Mouse (Mus musculus) frontal cortex, postnatal 25 days (tissue): ENCODE measurements around the gene Rims1.

Experiments
- DNase-seq, 2 experiments: peaks; one replicate each; pipeline ENCODE4 v3.0.0; 2022; ENCODE audit warnings: low spot score in 2 of 2

Rims1 gene

DNA sequence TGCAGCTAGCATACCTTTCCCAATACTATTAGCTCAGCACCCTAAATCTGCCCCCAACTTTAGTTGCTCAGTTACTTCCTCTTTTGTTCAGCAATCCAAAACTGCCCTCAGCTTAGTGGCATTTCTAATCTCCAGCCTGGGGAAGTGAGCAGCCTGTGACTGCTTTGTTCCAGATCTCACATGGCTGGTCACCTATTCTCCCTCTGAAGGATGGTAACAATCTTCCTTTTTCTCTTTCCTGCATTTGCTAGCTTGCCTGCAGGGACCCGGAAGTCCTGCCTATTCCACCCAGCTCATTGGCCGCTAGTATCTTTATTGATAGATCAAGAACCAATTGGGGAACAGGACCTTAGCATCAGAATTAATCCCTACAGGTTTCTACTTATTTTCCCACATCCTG is 551.5 kb downstream of the Rims1 start:
- no peak for DNase-seq

DNA sequence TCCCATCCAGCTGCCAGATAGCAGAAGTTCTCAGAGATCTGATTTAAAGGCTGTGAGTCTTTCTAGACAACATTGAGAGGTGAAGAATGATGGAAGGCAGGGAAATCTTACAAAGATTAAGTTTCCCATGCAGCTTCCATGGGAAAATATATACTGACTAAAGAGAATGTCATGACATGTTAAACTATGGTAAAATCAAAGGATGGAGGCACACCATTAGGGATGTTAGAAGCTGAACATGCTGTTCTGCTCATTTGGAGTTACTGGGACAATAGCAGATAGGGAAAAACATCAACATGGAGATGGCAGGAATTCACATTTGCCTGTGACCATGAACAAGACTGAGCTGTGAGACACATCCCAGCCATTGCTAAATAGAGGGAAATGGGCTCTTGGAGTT is 552.9 kb downstream of the Rims1 start:
- no peak for DNase-seq

DNA sequence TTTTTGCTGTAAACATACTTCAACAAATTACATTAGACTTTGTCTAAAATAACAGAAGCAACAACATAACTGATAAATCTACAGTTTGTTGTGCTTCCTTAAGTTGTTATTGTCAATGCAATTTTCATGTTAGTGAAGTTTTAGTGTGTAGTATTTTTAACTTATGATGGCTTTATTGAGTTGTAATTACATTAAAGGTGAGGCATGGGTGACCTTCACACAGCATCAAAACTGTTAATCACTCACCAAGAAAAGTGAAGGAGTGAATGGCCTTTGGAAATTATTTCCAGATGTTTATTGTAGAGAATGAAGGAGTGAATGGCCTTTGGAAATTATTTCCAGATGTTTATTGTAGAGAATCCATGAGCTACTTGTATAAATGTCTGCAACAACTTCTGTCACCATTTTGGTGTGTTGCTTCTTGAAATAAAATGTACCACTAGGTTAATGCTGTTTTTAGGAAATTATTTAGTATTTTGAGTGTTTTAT is 556.9 kb downstream of the Rims1 start:
- DNase-seq = no peak

DNA sequence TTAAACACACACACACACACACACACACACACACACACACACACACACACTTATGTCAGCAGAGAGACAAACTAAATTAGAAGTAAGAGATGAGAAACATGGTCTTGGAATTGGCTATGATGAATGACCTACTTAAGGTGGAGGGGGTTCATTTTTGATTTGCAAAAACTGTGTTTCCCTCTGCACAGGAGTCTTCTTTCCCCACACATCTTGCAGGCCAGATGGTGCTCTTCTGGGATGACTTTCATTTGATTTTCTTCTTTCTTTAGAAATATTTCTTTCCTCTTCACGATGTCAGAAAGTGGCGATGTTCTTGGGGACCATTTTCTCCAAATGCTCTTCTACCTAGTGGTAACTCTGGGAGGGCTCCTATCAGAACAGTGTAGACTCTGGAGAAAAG is 560.0 kb downstream of the Rims1 start:
- no peak for DNase-seq
